Mouse (Mus musculus) mature B cell (primary cell): Measurements from ENCODE around the gene Sbf2.
"Not testable (repeated sequence)": the region's sequence is repeated elsewhere in the genome, so short reads cannot be mapped to it uniquely, and the experiment has no call there.

Source experiments
- in situ Hi-C: fragments of 300-500 bp; cut with MboI; formaldehyde crosslinking; loops from 2 replicates; pipeline ENCODE4 v1.14.3; 2019

Sbf2 gene

GRCm38 (mm10) chr7:110583705-110584104 is 31.0 kb downstream of the Sbf2 start:
- in situ Hi-C loops, result no loop called here

GRCm38 (mm10) chr7:110565815-110566549 is 48.7 kb downstream of the Sbf2 start:
- in situ Hi-C loops, result no loop called here

GRCm38 (mm10) chr7:110561647-110562046 is 53.1 kb downstream of the Sbf2 start:
- in situ Hi-C loops, result no loop called here

DNA sequence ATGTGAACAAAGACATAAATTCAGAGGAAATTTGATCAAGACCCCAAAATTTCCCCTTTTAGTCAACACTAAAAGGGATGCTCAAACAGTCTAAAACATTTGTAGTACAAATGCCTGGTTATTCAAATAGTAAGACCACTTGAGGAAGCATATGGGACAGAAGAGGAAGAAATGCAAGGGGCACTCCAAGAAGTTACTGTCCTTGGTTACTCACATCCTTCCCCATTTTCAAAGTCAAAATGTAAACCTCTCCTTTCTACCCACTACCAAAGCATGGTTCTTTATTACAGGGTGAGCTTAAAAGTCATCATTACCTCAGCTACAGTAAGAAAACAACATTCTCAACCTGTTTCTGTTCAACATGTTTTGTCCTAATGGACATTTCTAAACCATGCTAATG is 57.7 kb downstream of the Sbf2 start:
- in situ Hi-C loops, result no loop called here

DNA sequence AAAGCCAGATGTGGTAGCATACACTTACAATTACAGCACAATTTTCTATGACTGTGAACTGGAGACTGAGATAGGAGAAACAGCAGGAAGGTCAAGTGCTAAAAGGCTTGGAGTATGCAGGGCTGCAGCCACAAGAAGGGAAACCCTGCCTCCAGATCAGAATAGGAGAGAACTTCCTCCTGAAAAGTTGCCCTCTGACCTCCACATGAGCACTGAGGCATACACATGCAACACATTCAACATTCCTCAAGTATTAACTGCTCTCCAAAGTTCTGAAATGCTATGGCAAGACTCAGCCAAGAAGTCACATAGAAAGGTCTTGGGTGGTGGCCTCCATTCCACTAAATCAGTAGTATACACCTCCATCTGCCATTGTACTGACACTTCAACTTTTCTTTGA is 58.5 kb downstream of the Sbf2 start:
- in situ Hi-C loops, result no loop called here

DNA sequence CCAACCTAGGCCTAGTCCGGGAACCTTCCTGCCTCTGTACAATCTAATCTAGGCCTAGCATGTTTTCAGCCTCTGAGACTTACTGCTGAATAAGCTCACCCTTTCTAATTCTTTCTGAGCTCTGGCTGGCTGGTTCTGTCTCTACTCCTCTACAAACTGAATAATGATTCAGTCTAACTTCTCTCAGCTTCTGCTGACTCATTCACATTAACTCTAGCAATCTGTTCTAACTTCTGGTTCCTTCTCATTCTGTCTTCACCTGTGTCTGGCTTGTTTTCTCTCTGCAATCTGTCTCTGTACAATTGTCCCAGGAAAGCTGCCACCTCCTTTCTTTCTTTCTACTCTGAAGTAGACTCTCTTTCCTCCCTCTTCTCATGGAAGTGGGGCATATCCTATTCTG is 59.5 kb downstream of the Sbf2 start:
- in situ Hi-C loops, result no loop called here

- in situ Hi-C loops, result no loop called here
Observed at GRCm38 (mm10) chr7:110548268-110548667, 66.5 kb downstream of the Sbf2 start.

- in situ Hi-C loops, result no loop called here
Observed at GRCm38 (mm10) chr7:110543341-110543740, 71.4 kb downstream of the Sbf2 start.

DNA sequence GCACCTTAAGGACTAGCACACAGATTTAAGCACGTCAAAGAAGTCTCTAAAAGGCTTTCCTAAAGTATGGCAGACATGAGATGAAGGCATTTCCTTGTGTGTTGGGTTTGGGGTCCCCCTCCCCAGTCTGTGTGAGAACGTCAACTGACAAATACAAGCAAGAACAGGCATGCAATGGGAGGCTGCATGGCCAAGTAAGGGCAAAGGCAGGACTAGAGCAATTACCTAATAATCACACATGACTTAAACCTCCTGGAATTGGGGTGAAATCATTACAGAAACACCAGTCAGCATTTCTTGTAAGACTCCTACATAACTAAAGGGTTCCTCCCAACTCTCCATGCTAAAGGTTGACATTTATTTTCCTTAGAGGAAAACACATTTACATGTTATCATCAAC is 75.5 kb downstream of the Sbf2 start:
- in situ Hi-C loops, result no loop called here

DNA sequence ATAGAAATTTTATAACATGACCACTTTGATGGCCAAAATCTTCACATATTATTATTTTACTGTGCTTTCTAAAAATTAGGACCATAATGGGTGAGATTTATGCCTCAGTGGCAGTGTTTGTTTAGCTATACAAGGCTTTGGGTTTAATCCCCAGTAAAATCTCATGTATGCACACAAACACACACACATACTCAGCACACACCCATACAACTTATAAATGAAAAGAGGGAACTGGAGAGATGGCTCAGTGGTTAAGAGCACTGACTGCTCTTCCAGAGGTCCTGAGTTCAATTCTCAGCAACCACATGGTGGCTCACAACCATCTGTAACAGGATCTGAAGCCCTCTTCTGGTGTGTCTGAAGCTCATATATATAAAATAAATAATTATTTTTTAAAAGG is 84.4 kb downstream of the Sbf2 start:
- in situ Hi-C loops, result not testable (repeated sequence)

- in situ Hi-C loops, result no loop called here
Observed at GRCm38 (mm10) chr7:110525090-110525775, 89.5 kb downstream of the Sbf2 start.

DNA sequence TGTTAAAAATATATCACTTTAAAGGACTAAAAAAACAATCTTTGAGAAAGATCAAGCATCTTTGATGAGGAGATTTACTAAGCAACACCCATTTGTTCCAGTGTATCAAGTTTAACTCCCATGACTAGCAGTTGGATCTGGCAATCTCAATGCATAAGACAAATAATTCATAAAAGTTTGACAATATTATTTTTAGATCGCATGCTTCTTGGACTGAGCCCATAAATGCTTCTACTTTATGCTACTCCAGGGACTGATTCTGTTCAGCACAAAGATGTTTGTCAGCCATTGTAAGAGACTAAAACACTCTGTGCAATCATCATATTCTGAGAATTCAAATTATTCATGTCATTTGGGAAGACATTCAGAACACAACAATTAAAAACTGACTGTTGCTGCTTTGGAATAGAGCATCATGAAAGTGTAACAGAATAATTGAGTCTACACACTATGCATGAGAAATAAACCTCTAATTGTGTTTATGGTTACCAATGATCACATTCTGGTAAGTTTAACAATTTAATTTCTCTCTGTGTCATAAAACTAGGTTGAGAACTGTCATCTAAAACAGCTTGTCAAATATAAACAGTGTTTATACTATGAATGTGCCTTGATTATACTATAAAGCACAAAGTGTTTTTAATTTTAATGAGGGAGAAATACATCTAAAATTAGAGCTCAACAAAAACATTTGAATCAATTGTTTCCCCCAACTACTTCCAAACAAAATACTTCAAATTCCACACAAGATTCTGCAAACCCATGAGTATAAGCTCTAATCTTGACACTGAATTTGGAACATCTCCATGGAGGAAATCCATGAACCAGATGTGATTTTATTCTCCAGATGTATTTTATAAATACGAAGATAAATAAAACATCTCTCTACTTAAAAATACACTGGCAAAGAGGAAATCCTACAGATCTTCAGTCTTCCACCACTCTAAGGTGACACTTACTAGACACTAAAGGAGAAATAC is 98.2 kb downstream of the Sbf2 start:
- in situ Hi-C loops, result no loop called here

GRCm38 (mm10) chr7:110514131-110514530 is 100.6 kb downstream of the Sbf2 start:
- in situ Hi-C loops, result no loop called here

- in situ Hi-C loops, result no loop called here
Observed at GRCm38 (mm10) chr7:110498653-110499052, 116.1 kb downstream of the Sbf2 start.

GRCm38 (mm10) chr7:110491038-110491437 is 123.7 kb downstream of the Sbf2 start:
- in situ Hi-C loops, result no loop called here

DNA sequence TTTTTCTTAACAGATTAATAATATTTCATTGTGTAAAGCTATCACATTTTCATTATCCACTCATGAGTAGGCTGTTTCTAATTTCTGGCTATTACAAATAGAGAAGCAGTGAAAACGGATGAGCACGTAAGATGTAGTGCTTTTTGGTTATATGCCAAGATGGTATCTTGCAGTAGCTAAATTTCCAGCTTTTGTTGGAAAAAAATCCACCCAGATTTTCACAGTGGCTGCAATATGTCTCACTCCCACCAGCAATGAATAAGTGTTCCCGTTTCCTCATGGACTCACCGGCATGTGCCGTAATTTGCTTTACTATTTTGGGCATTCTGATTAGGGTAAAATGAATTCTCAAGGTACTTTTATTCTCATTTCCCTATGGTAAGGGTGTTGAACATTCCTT is 129.7 kb downstream of the Sbf2 start:
- in situ Hi-C loops, result no loop called here

DNA sequence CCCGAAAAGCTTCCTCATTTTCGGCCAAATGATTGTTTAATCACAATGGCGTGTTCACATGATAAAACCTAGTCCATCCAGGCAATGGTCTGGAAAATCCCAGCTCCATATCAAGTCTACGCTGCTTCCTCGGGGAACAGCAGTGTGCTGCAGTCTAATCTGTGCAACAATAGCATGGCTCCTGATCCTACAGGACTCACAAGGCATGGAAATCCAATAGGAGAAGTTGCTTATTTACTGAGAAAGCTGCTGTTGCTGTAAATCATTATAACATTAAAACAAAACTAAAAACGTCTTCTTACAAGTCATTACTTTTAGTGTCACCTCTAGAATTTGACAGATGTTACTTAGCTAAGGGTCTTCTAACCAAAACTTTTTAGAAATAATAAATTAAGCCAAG is 143.7 kb downstream of the Sbf2 start:
- in situ Hi-C loops, result no loop called here

GRCm38 (mm10) chr7:110463471-110463870 is 151.3 kb downstream of the Sbf2 start:
- in situ Hi-C loops, result no loop called here

DNA sequence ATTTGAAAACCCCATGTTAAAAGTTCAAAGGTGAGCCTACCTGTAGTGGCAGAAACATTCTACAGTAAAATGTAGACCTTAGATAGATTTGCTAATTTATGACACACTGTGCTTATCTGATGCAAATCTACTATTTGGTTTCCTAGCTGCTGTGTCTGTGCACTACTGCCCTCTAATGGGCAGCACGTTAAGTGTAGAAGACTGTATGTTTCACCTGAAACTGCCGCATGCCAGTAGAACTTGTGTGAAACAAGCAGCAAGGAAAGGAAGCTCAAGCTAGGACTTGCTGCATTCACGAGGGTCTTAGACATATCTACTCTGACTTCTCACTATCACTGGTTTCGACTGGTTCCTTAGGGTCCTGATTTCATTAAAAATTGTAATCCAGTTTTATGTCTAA is 182.4 kb downstream of the Sbf2 start:
- in situ Hi-C loops, result no loop called here

DNA sequence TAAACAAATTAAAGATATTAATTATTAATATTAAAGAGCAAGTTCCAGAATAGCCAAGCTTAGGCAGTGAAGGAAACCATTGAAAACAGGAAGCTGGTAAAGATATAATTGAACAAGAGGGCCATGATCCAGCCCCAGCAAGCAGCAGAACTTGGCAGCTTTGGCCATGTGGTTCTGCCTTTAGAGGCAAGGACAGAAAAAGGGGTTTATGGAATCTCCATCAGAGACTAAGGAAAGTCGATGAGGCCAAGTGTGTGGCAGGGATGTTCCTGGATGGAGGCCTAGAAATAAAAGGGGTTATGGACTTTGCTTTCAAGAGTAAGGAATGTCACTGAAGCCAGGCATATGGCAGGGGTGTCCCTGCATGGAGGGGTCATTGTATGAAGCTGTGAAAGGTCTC is 198.4 kb downstream of the Sbf2 start:
- in situ Hi-C loops, result no loop called here

DNA sequence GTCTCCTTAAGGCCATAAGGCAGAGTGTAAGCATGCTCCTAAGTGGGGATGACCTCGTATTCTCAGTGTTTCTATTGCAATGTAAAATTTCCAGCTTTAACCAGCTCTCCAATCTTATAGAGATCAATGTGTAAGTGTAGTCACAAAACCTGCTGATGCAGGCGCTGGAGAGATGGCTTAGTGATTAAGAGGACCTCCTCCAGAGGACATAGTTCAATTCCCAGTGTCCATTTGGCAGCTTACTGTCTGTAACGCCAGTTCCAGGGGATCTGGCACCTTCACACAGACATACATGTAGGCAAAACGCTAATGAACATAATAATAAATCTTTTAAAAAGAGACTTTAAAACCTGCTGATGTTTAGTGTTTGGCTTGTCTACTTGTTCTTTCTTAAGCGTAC is 200.4 kb downstream of the Sbf2 start:
- in situ Hi-C loops, result no loop called here

GRCm38 (mm10) chr7:110402092-110402491 is 212.6 kb downstream of the Sbf2 start:
- in situ Hi-C loops, result no loop called here
